Mouse (Mus musculus) limb, embryonic 15.5 days (tissue): ENCODE results near the gene Gpam. TPM values are rescaled to one million over a fixed set of nuclear protein-coding genes. Genes with fewer than 3 reads are reported as not detected.

ENCODE experiments used
- ATAC-seq: fragments of 200-750 bp; cut with Nextera tagmentation; 2 replicates; pipeline ENCODE4 v1.8.0; 2017; ENCODE audit warnings: low read depth, moderate TSS enrichment; ENCODE audit not compliant: insufficient number of reproducible peaks, low FRiP score, low TSS enrichment
- H3K27ac ChIP-seq: fragments of 300-500 bp; sonication (generic); 2 replicates; pipeline ENCODE4 v1.5.1; 2015; ENCODE audit warnings: moderate library complexity, mild to moderate bottlenecking, inconsistent platforms
- H3K27me3 ChIP-seq: fragments of 300-500 bp; sonication (generic); 2 replicates; pipeline ENCODE4 v1.6.1; 2015; ENCODE audit warnings: inconsistent platforms
- H3K36me3 ChIP-seq: fragments of 300-500 bp; sonication (generic); 2 replicates; pipeline ENCODE4 v1.6.1; 2015; ENCODE audit warnings: inconsistent platforms
- H3K4me1 ChIP-seq: fragments of 300-500 bp; sonication (generic); 2 replicates; pipeline ENCODE4 v1.6.1; 2015; ENCODE audit warnings: inconsistent platforms
- H3K4me2 ChIP-seq: fragments of 300-500 bp; sonication (generic); 2 replicates; pipeline ENCODE4 v1.6.1; 2015; ENCODE audit warnings: mild to moderate bottlenecking, inconsistent platforms
- H3K4me3 ChIP-seq: fragments of 300-500 bp; sonication (generic); 2 replicates; pipeline ENCODE4 v1.5.1; 2015; ENCODE audit warnings: mild to moderate bottlenecking, inconsistent platforms
- H3K9ac ChIP-seq: fragments of 300-500 bp; sonication (generic); 2 replicates; pipeline ENCODE4 v1.6.1; 2015; ENCODE audit warnings: inconsistent platforms
- H3K9me3 ChIP-seq: fragments of 300-500 bp; sonication (generic); 2 replicates; pipeline ENCODE4 v1.6.1; 2016; ENCODE audit warnings: inconsistent platforms
- WGBS: fragments of 180-500 bp; shearing (Covaris S2); methylation state at CpG from one replicate; pipeline ENCODE4 v1.1.7; 2015; 5-methylcytosine and 5-hydroxymethylcytosine counted together
- polyA plus RNA-seq: library from polyadenylated mRNA; unstranded; fragments of >200 nt; fragmentation: Nextera tagmentation; extraction: Ambion mirVana; gene quantifications from 2 replicates; pipeline ENCODE4 v1.2.1, GENCODE M21; 2015

Gene Gpam
- polyA plus RNA-seq, 1 experiment from 2014 or later: 15.8 TPM

- no peak overlapping the region for H3K4me2 ChIP-seq
- no peak overlapping the region for H3K9ac ChIP-seq
- H3K9me3 ChIP-seq: no peaks in the 10 kb centered on the region
- H3K27ac ChIP-seq: no peak overlapping the region
- H3K4me1 ChIP-seq: no peaks in the 10 kb centered on the region
- no peak overlapping the region for H3K4me3 ChIP-seq
- WGBS: 88% methylated on average over 3 of the region's 3 CpGs
- H3K36me3 ChIP-seq: peaks cover 90% of the 10 kb centered on the region
- ATAC-seq: no peak
- no peaks in the 10 kb centered on the region for H3K27me3 ChIP-seq
Measured at GRCm38 (mm10) chr19:55073004-55073403, 54.0 kb downstream of the Gpam start.

- 92% methylated on average over 8 of the region's 8 CpGs for WGBS
- H3K4me1 ChIP-seq: no peaks in the 10 kb centered on the region
- H3K36me3 ChIP-seq: peaks cover 68% of the 10 kb centered on the region
- H3K27ac ChIP-seq: no peak overlapping the region
- H3K4me2 ChIP-seq: no peak overlapping the region
- no peaks in the 10 kb centered on the region for H3K9me3 ChIP-seq
- ATAC-seq: no peak
- no peak overlapping the region for H3K9ac ChIP-seq
- H3K27me3 ChIP-seq: no peaks in the 10 kb centered on the region
- no peak overlapping the region for H3K4me3 ChIP-seq
Measured at GRCm38 (mm10) chr19:55069054-55069453, 58.0 kb downstream of the Gpam start.

GRCm38 (mm10) chr19:55063272-55063671 is 63.8 kb downstream of the Gpam start:
- H3K36me3 ChIP-seq: peaks cover 16% of the 10 kb centered on the region
- ATAC-seq: no peak
- H3K4me3 ChIP-seq: no peak overlapping the region
- WGBS: 41% methylated on average over 6 of the region's 6 CpGs
- H3K9me3 ChIP-seq: no peaks in the 10 kb centered on the region
- H3K9ac ChIP-seq: no peak overlapping the region
- no peak overlapping the region for H3K4me2 ChIP-seq
- H3K27me3 ChIP-seq: no peaks in the 10 kb centered on the region
- peaks cover 14% of the 10 kb centered on the region for H3K4me1 ChIP-seq
- H3K27ac ChIP-seq: no peak overlapping the region

GRCm38 (mm10) chr19:55062501-55062900 is 64.5 kb downstream of the Gpam start:
- no peak for ATAC-seq
- peaks cover 14% of the 10 kb centered on the region for H3K4me1 ChIP-seq
- peaks cover 16% of the 10 kb centered on the region for H3K36me3 ChIP-seq
- H3K27me3 ChIP-seq: 0 out of 2 replicates have a peak, but pooled peaks cover 2% of the 10 kb centered on the region
- no peak overlapping the region for H3K4me3 ChIP-seq
- H3K4me2 ChIP-seq: no peak overlapping the region
- H3K27ac ChIP-seq: no peak overlapping the region
- H3K9ac ChIP-seq: no peak overlapping the region
- 86% methylated on average over 8 of the region's 8 CpGs for WGBS
- no peaks in the 10 kb centered on the region for H3K9me3 ChIP-seq

- Histone ChIP-seq H3K9me3 (no peaks in the 10 kb centered on the region), H3K36me3 (peaks cover 10% of the 10 kb centered on the region), H3K4me2 (no peak overlapping the region), H3K27ac (no peak overlapping the region), H3K4me3 (no peak overlapping the region), H3K4me1 (peaks cover 14% of the 10 kb centered on the region), H3K27me3 (0 out of 2 replicates have a peak, but pooled peaks cover 3% of the 10 kb centered on the region), H3K9ac (no peak overlapping the region)
- 28% methylated on average over 4 of the region's 5 CpGs for WGBS
- ATAC-seq: no peak
Measured at GRCm38 (mm10) chr19:55061951-55062350, 65.1 kb downstream of the Gpam start.

GRCm38 (mm10) chr19:55061447-55061901 is 65.6 kb downstream of the Gpam start:
- Histone ChIP-seq H3K4me2 (peak overlapping the region; percentile 56), H3K27ac (no peak overlapping the region), H3K9ac (no peak overlapping the region), H3K4me3 (peak overlapping the region; percentile 23), H3K27me3 (0 out of 2 replicates have a peak, but pooled peaks cover 3% of the 10 kb centered on the region), H3K9me3 (no peaks in the 10 kb centered on the region), H3K4me1 (peaks cover 14% of the 10 kb centered on the region), H3K36me3 (peaks cover 6% of the 10 kb centered on the region)
- no peak for ATAC-seq
- 8% methylated on average over 14 of the region's 14 CpGs for WGBS

GRCm38 (mm10) chr19:55060964-55061363 is 66.1 kb downstream of the Gpam start:
- Histone ChIP-seq H3K27me3 (0 out of 2 replicates have a peak, but pooled peaks cover 3% of the 10 kb centered on the region), H3K4me1 (peaks cover 14% of the 10 kb centered on the region), H3K4me2 (peak overlapping the region; percentile 56), H3K9ac (no peak overlapping the region), H3K27ac (no peak overlapping the region), H3K9me3 (no peaks in the 10 kb centered on the region), H3K4me3 (no peak overlapping the region), H3K36me3 (peaks cover 1% of the 10 kb centered on the region)
- 5% methylated on average over 7 of the region's 7 CpGs for WGBS
- no peak for ATAC-seq

- Histone ChIP-seq H3K4me1 (peaks cover 10% of the 10 kb centered on the region), H3K4me3 (no peak overlapping the region), H3K4me2 (no peak overlapping the region), H3K9me3 (no peaks in the 10 kb centered on the region), H3K27me3 (0 out of 2 replicates have a peak, but pooled peaks cover 3% of the 10 kb centered on the region), H3K9ac (no peak overlapping the region), H3K27ac (no peak overlapping the region), H3K36me3 (no peaks in the 10 kb centered on the region)
- ATAC-seq: no peak
- 57% methylated on average over 5 of the region's 5 CpGs for WGBS
Measured at GRCm38 (mm10) chr19:55057483-55057882, 69.6 kb downstream of the Gpam start.

GRCm38 (mm10) chr19:55055634-55056269 is 71.3 kb downstream of the Gpam start:
- H3K36me3 ChIP-seq: no peaks in the 10 kb centered on the region

GRCm38 (mm10) chr19:55053163-55053562 is 73.9 kb downstream of the Gpam start:
- H3K27ac ChIP-seq: no peak overlapping the region
- no peak overlapping the region for H3K9ac ChIP-seq
- H3K27me3 ChIP-seq: 0 out of 2 replicates have a peak, but pooled peaks cover 3% of the 10 kb centered on the region
- no peaks in the 10 kb centered on the region for H3K36me3 ChIP-seq
- no peaks in the 10 kb centered on the region for H3K4me1 ChIP-seq
- H3K4me3 ChIP-seq: no peak overlapping the region
- H3K4me2 ChIP-seq: no peak overlapping the region
- ATAC-seq: no peak
- H3K9me3 ChIP-seq: no peaks in the 10 kb centered on the region
- 68% methylated on average over 4 of the region's 4 CpGs for WGBS

More at GRCm38 (mm10) chr19:55055634-55056269, 71.3 kb downstream of the Gpam start:
- Histone ChIP-seq H3K9ac (no peak overlapping the region), H3K4me2 (no peak overlapping the region), H3K27ac (no peak overlapping the region), H3K4me3 (no peak overlapping the region), H3K4me1 (no peaks in the 10 kb centered on the region; the same call in 1 of the 2 replicates), H3K9me3 (no peaks in the 10 kb centered on the region), H3K27me3 (0 out of 2 replicates have a peak, but pooled peaks cover 3% of the 10 kb centered on the region)
- no peak for ATAC-seq
- WGBS: 92% methylated on average over 10 of the region's 10 CpGs

GRCm38 (mm10) chr19:55037406-55037805 is 89.6 kb downstream of the Gpam start:
- Histone ChIP-seq H3K9ac (no peak overlapping the region), H3K9me3 (no peaks in the 10 kb centered on the region), H3K27ac (no peak overlapping the region), H3K36me3 (no peaks in the 10 kb centered on the region), H3K27me3 (no peaks in the 10 kb centered on the region), H3K4me2 (no peak overlapping the region), H3K4me1 (no peaks in the 10 kb centered on the region), H3K4me3 (no peak overlapping the region)
- 41% methylated on average over 7 of the region's 7 CpGs for WGBS
- no peak for ATAC-seq

GRCm38 (mm10) chr19:55018872-55019271 is 108.2 kb downstream of the Gpam start:
- no peak overlapping the region for H3K27ac ChIP-seq
- whole genome bisulfite sequencing: 32% methylated on average over 1 of the region's 1 CpGs

More at GRCm38 (mm10) chr19:55018872-55019271, 108.2 kb downstream of the Gpam start:
- Histone ChIP-seq H3K4me1 (no peaks in the 10 kb centered on the region), H3K4me2 (no peak overlapping the region), H3K4me3 (no peak overlapping the region), H3K36me3 (no peaks in the 10 kb centered on the region), H3K9ac (no peak overlapping the region), H3K27me3 (no peaks in the 10 kb centered on the region), H3K9me3 (0 out of 2 replicates have a peak, but pooled peaks cover 6% of the 10 kb centered on the region)
- ATAC-seq: no peak
